Mouse (Mus musculus) gastrocnemius, postnatal 10 days (tissue): ENCODE data around the gene Ugt2b1. TPM values are rescaled to one million over a fixed set of nuclear protein-coding genes. Genes with fewer than 3 reads are reported as not detected.
A peak's percentile ranks its signal among the peaks of the same experiment; 100 is the strongest.
"Not testable (repeated sequence)": the region's sequence is repeated elsewhere in the genome, so short reads cannot be mapped to it uniquely, and the experiment has no call there.

ENCODE experiments used
- DNase-seq: peaks from one replicate; pipeline ENCODE4 v3.0.0; 2021; ENCODE audit warnings: mixed read lengths
- long read RNA-seq, 2 experiments: library from polyadenylated mRNA; stranded (forward); transcript quantifications; one replicate each; pipeline ENCODE4 v2.0.0; 2021
- total RNA-seq, 2 experiments: library from RNA; stranded (reverse); gene quantifications; 2 replicates each; pipeline ENCODE4 v1.2.3; 2021

The Ugt2b1 gene
- not detected for total RNA-seq
- long read RNA-seq, experiment 1 = 0 reads
- long read RNA-seq, experiment 2 = 0 reads

GRCm38 (mm10) chr5:86926426-86926825 is at the start of gene Ugt2b1:
Gene Ugt2b1, minus strand, starts transcription at chr5:86926530.
- DNase-seq = no peak

GRCm38 (mm10) chr5:86967271-86967670 is 40.9 kb upstream of the Ugt2b1 start:
- DNase-seq = not testable (repeated sequence)

- not testable (repeated sequence) for DNase-seq
Observed at GRCm38 (mm10) chr5:86962849-86963248, 36.5 kb upstream of the Ugt2b1 start.

GRCm38 (mm10) chr5:86961587-86962358 is 35.4 kb upstream of the Ugt2b1 start:
- DNase-seq = no peak

GRCm38 (mm10) chr5:86960504-86960903 is 34.2 kb upstream of the Ugt2b1 start:
- no peak for DNase-seq

GRCm38 (mm10) chr5:86942111-86942510 is 15.8 kb upstream of the Ugt2b1 start:
- DNase-seq = no peak

GRCm38 (mm10) chr5:86920661-86921233 is 5.6 kb downstream of the Ugt2b1 start:
- DNase-seq = no peak

GRCm38 (mm10) chr5:86911357-86912099 is 14.8 kb downstream of the Ugt2b1 start:
- DNase-seq = no peak

GRCm38 (mm10) chr5:86910770-86911169 is 15.6 kb downstream of the Ugt2b1 start:
- DNase-seq = no peak

- no peak for DNase-seq
Observed at GRCm38 (mm10) chr5:86906758-86907157, 19.6 kb downstream of the Ugt2b1 start, which contains the start of gene Ugt2b34. Gene Ugt2b34, minus strand, starts transcription at chr5:86906937.

GRCm38 (mm10) chr5:86889933-86890332 is 36.4 kb downstream of the Ugt2b1 start:
- DNase-seq = no peak

- DNase-seq = no peak
Observed at GRCm38 (mm10) chr5:86888420-86888819, 37.9 kb downstream of the Ugt2b1 start.

GRCm38 (mm10) chr5:86887081-86887480 is 39.2 kb downstream of the Ugt2b1 start:
- no peak for DNase-seq

- DNase-seq = no peak
Observed at GRCm38 (mm10) chr5:86886620-86887019, 39.7 kb downstream of the Ugt2b1 start.

- peak; percentile 7 for DNase-seq
Observed at GRCm38 (mm10) chr5:86871877-86872276, 54.5 kb downstream of the Ugt2b1 start.

Other genes starting within 250 kb of the Ugt2b1 start
- gene Tmprss11e, start 180.7 kb downstream of the Ugt2b1 start, total RNA-seq = not detected
- 10 to 100 TPM; 31.1 to 36.2 TPM for gene Ythdc1, start 122.3 kb downstream of the Ugt2b1 start, total RNA-seq
- gene Ugt2b34, start 19.6 kb downstream of the Ugt2b1 start, total RNA-seq = under 1 TPM in 1 of 2 experiments, not detected in 1; 0.11 TPM
- not detected for gene Ugt2b35, start 74.3 kb upstream of the Ugt2b1 start, total RNA-seq
- gene Ugt2b36, start 166.0 kb upstream of the Ugt2b1 start, total RNA-seq = not detected
- not detected for gene Ugt2b5, start 213.8 kb upstream of the Ugt2b1 start, total RNA-seq